Mouse (Mus musculus): Measurements from ENCODE around the gene Prkcg.

DNA sequence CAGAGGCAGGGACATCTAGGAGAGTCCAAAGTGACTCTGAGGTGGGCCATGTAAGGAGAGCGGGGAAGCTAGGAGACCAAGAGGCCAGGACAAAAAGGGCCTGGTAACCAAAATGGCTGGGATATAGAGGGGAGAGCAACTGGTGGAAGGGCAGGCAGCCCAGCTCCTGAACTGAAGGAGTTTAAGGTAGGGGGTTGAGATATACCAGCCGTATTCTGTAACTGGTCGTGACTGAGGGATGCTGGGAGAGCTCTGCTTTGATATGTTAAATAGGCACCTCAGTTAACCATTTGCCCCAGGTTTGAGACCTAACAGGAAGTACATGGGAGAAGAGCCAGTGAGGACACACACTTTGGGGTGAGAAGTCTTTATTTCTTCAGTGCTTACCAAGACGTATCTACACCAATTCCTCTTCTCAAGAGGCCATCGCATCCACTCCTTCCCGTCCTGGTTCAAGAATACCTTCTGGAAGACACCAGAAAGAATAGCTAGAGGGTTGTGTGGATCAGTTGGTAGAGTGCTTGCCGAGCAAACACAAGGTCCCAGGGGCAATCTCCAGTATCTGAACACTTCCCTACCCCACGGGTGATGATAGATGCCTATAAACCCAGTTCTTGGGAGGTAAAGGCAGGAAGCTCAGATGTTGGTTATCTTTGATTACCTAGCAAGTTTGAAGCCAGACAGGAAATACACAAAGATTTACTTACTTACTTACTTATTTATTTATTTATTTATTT, 12.1 kb downstream of the Prkcg start:
- TF ChIP-seq CTCF (IDR thresholded peaks at IDR 0.05; ENCODE audit: low read depth): no peak
- TF ChIP-seq EP300 (IDR thresholded peaks at IDR 0.05; ENCODE audit: low read depth): no peak

All from heart, postnatal 0 days (tissue).